Mouse (Mus musculus) ovary, postnatal 36 days (tissue): ENCODE data around the gene Gm10491.

Experiments used
- DNase-seq: peaks from one replicate; pipeline ENCODE4 v3.0.0; 2022; ENCODE audit warnings: low spot score, mixed read lengths

The Gm10491 gene

GRCm38 (mm10) chrX:7879819-7880218 lies 27.8 kb downstream of the Gm10491 start:
- peak; percentile 45 for DNase-seq

GRCm38 (mm10) chrX:7878495-7878894 lies 29.1 kb downstream of the Gm10491 start:
- peak; percentile 22 for DNase-seq

GRCm38 (mm10) chrX:7878007-7878419 lies 29.6 kb downstream of the Gm10491 start, which contains the start of gene Pim2:
Gene Pim2 (plus strand): TSS chrX:7878262.
- peak; percentile 77 for DNase-seq

GRCm38 (mm10) chrX:7869826-7870225 lies 37.8 kb downstream of the Gm10491 start:
- DNase-seq: no peak

DNA sequence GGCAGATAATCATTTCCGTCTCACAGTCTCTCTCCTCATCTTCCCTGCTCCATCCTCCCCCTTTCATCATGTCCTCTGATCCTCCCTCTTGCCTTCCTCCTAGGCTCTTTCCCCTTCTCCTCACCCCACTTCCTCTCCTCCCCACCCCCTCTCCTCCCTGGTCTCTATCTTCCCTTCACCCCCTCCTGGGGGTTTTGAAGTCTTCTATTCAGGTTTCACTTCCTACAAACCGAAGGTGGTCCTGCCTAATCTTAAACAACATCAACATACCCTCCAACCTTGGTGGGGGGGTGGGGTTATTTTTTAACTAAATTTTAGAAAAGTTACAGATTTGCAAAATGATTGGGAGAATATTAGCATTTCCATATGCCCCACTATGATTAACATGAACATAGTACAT lies 39.1 kb downstream of the Gm10491 start:
- DNase-seq: no peak

DNA sequence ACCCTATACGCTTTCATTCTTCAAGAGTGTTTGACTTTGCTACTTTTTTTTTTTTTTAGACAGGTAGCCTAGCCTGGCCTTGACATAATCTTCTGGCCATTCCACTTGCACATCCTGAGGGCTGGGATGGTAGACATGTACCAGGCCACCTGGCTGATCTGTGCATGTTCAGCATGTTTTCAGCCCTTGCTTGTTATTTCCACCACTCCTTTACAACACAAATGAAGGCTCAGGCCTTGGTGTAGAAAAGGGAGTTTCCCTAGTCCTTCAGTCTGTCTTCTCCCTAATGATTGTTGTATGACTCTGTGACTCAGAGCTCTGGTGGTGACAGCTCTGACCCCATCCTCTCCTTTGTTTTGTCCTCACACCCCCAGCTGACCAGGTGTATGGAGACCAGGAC lies 40.5 kb downstream of the Gm10491 start:
- no peak for DNase-seq

DNA sequence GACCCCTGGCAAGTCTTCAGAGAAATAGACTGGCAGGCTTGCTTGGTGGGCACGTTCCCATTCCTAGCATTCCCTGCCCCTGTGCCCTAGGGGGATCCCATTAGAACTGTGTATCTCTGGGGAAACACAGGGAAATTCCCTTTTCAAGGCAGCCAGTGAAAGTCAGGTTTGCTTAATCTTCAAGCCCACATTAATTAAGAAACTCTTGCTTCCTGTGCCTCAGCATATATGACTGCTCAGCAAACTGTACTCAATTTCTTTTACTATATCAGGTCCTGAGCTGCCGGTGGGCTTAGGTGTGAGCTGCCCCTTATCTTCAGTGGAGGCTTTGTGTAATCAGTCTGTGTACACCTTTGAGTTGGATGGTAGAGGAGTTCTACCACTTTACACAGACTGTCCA lies 41.8 kb downstream of the Gm10491 start:
- no peak for DNase-seq

- DNase-seq: no peak
Observed at GRCm38 (mm10) chrX:7865343-7865742, 42.3 kb downstream of the Gm10491 start.

- no peak for DNase-seq
Observed at GRCm38 (mm10) chrX:7864551-7864950, 43.1 kb downstream of the Gm10491 start.

DNA sequence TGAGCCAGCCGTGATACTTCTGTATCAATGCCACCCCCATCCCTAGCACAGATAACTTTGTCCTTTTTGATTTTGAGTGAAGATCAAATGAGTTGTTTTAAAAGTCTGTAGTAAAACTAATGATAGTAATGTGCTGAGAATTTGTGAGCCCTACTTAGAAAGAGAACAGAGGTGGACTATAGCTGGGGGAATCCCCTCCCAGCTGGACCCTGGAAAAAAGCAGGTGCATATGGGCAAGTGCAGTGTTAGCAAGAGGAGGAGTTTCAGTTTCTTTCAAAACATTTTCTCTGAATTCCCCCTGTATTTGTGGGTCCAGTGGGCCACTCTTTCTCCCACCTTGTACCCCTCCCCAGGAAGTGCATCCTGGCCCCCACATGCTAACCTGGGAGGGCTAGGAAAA lies 44.5 kb downstream of the Gm10491 start:
- no peak for DNase-seq

- DNase-seq: no peak
Observed at GRCm38 (mm10) chrX:7859191-7859753, 48.4 kb downstream of the Gm10491 start.
